Mouse (Mus musculus) left cerebral cortex, postnatal 4 days (tissue): ENCODE measurements around the gene Spty2d1. TPM values are rescaled to one million over a fixed set of nuclear protein-coding genes. Genes with fewer than 3 reads are reported as not detected.

ENCODE experiments used
- total RNA-seq, 2 experiments: library from RNA; stranded (reverse); gene quantifications; 2 replicates each; pipeline ENCODE4 v1.2.3; 2021

Gene Spty2d1
- total RNA-seq, 2 experiments from 2014 or later: 7.8 to 9.0 TPM

Other genes with a start within 250 kb of the Spty2d1 start
- 10 to 100 TPM; 15.5 to 16.5 TPM for gene Hps5, start 212.3 kb downstream of the Spty2d1 start, total RNA-seq
- 10 to 100 TPM; 39.3 to 42.6 TPM for gene Gtf2h1, start 212.3 kb downstream of the Spty2d1 start, total RNA-seq
- 100 to 1,000 TPM; 335 to 366 TPM for gene Ldha, start 166.9 kb downstream of the Spty2d1 start, total RNA-seq
- not detected for gene Ldhc, start 147.2 kb downstream of the Spty2d1 start, total RNA-seq
- 100 to 1,000 TPM; 126 to 142 TPM for gene Tsg101, start 88.4 kb downstream of the Spty2d1 start, total RNA-seq
- 10 to 100 TPM; 12.3 to 14.8 TPM for gene Uevld, start 49.9 kb downstream of the Spty2d1 start, total RNA-seq
- gene Gm9999, start 24.8 kb downstream of the Spty2d1 start, total RNA-seq: not detected
- gene Tmem86a, start 42.2 kb upstream of the Spty2d1 start, total RNA-seq: 10 to 100 TPM; 10.6 to 12.4 TPM
- 100 to 1,000 TPM; 138 to 140 TPM for gene Ptpn5, start 125.3 kb upstream of the Spty2d1 start, total RNA-seq
- gene Mrgpra6, start 196.5 kb upstream of the Spty2d1 start, total RNA-seq: not detected
- not detected for gene Mrgpra9, start 244.4 kb upstream of the Spty2d1 start, total RNA-seq